Mouse (Mus musculus): ENCODE measurements around the gene Ap5s1. TPM values are rescaled to one million over a fixed set of nuclear protein-coding genes. Genes with fewer than 3 reads are reported as not detected.

Ap5s1 gene
- total and polyA plus RNA-seq, 3 experiments = 9.1 to 22.5 (median 9.9) TPM

DNA sequence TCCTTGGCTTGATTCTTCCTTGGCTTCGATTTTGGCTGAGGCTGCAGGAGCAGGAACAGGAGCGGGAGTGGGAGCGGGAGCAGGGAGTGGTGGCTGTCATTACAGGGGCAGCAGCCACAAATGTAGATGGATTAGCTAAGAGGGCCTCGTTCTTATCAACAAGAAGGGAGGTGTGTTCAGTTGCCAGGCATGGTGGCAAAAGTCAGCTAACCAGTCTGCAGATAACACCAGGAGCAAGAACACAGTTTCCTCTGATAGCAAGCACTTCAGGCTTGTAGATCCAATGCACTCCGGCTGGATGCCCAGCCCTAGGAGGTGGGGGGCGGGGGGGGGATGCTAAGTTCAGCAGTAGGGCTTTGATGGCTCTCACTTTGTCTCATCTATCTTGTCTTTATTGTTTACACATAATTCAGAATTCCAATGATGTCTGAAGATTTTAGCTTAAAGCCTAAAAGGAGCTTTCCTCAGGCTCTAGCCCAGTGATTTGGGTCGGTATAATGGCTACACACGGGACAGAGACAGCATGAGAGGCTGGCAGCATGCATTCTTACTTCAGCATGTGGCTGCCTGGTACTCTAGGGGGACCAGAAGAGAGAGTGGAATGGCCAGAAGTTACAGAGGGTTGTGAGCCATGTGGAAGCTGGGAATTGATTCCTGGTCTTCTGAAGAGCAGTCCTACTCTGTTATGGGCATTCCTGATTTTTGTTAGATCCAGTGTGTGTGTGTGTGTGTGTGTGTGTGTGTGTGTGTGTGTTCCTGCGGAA is 53.8 kb downstream of the Ap5s1 start:
- peaks cover 26% of the 10 kb centered on the region for H3K79me2 ChIP-seq (replicated peaks; ENCODE audit: control insufficient read depth, extremely low read depth, insufficient read depth, poor library complexity, severe bottlenecking)
- in situ Hi-C loops (cut with MboI; ENCODE audit: low pct_ligation_motif_present, low pct_unique_long_range_greater_than_20kb, low sequenced_read_pairs) = loop anchor here (25.0 kb wide), 1 partner anchor 252 kb away; no protein-coding TSS in a partner anchor
- TF ChIP-seq ZC3H11A (IDR thresholded peaks at IDR 0.05; ENCODE audit: low read depth, low read length) (no peak), TBP (conservative IDR thresholded peaks at IDR 0.05; ENCODE audit: low read depth, low read length) (no peak), MEF2A (IDR thresholded peaks at IDR 0.05; ENCODE audit: borderline replicate concordance, low read depth, low read length) (no peak), EP300 (IDR thresholded peaks at IDR 0.05; ENCODE audit: low read length) (no peak), CHD2 (IDR thresholded peaks at IDR 0.05; ENCODE audit: low read length) (no peak), ZMIZ1 (IDR thresholded peaks at IDR 0.05; ENCODE audit: low read depth, low read length) (no peak)
- no peak for DNase-seq (ENCODE audit: extremely low read depth)
- H3K4me2 ChIP-seq (ENCODE audit: insufficient read depth, low read depth, poor library complexity, severe bottlenecking) = no peak overlapping the region
- dilution Hi-C loops (cut with MboI; ENCODE audit: extremely low pct_ligation_motif_present, extremely low pct_unique_long_range_greater_than_20kb, low sequenced_read_pairs) = no loop called here
- no peak overlapping the region for H3K4me3 ChIP-seq (replicated peaks in 1 of 3; ENCODE audit: low read depth in 2 of 3, low read length in 2 of 3, poor library complexity in 1 of 3)
- H3K36me3 ChIP-seq (replicated peaks in 1 of 2; ENCODE audit: control insufficient read depth in 1 of 2, insufficient read depth in 1 of 2, low read length in 1 of 2) = peaks cover 0 to 7% of the 10 kb centered on the region in 2 experiments
- H3K9ac ChIP-seq (ENCODE audit: insufficient read depth, low read depth) = no peak overlapping the region
- peaks cover 6 to 24% of the 10 kb centered on the region in 2 experiments for H3K4me1 ChIP-seq (ENCODE audit: control insufficient read depth in 1 of 2, insufficient read depth in 2 of 2)
- H3K9me3 ChIP-seq (replicated peaks; ENCODE audit: low read length) = no peaks in the 10 kb centered on the region
- no peaks in the 10 kb centered on the region for H3K27me3 ChIP-seq (replicated peaks)
- H3K27ac ChIP-seq (ENCODE audit: insufficient read depth, low read depth) = no peak overlapping the region

DNA sequence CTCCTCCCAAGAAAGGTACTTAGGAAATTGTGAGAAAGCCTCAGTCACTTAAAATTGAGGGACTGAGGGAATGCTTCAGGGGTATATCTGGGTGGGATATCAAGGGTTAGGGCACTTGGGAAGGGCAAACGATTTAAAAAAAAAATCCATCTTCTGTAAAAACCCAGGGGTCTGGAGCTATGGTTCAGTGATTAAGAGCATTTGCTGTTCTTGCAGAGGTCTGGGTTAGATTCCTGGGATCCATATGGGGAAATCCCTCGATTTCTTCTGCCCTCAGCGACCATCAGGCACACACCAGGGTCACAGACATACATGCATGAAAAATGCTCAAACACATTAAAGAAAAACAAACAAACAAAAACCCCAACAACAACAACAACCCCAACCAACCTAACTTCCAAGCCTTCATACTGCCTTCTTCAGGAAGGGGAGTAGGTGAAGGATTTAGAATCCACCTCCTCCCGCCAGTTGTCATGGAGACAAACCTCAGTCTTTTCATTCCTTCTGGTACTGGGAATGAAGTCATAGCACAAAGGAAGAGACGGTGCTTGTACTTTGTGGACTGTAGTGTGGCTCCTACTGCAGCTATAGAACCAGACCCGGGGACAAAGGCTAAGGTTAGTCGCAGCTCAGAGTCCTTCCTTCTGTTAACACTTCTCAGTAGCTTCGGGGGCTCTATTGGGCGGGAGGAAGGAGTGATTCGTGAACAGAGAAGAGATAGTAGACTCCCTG is 54.8 kb downstream of the Ap5s1 start:
- peak overlapping the region; percentile 53 to 82 (median 67) for H3K4me3 ChIP-seq (replicated peaks in 1 of 3; ENCODE audit: low read depth in 2 of 3, low read length in 2 of 3, poor library complexity in 1 of 3)
- H3K4me1 ChIP-seq (ENCODE audit: control insufficient read depth in 1 of 2, insufficient read depth in 2 of 2) = peaks cover 6 to 25% of the 10 kb centered on the region in 2 experiments
- TF ChIP-seq NELFE (IDR thresholded peaks at IDR 0.05; ENCODE audit: low read depth, low read length) = no peak
- no peaks in the 10 kb centered on the region for H3K27me3 ChIP-seq (replicated peaks)
- H3K36me3 ChIP-seq (replicated peaks in 1 of 2; ENCODE audit: control insufficient read depth in 1 of 2, insufficient read depth in 1 of 2, low read length in 1 of 2) = peaks cover 0 to 10% of the 10 kb centered on the region in 2 experiments
- peak overlapping the region; percentile 62 for H3K4me2 ChIP-seq (ENCODE audit: insufficient read depth, low read depth, poor library complexity, severe bottlenecking)
- no peaks in the 10 kb centered on the region for H3K9me3 ChIP-seq (replicated peaks; ENCODE audit: low read length)
- H3K79me2 ChIP-seq (replicated peaks; ENCODE audit: control insufficient read depth, extremely low read depth, insufficient read depth, poor library complexity, severe bottlenecking) = peaks cover 26% of the 10 kb centered on the region
- H3K9ac ChIP-seq (ENCODE audit: insufficient read depth, low read depth) = peak overlapping the region; percentile 57; the same call in 1 of the 2 replicates
- no peak for DNase-seq (ENCODE audit: extremely low read depth)
- H3K27ac ChIP-seq (ENCODE audit: insufficient read depth, low read depth) = no peak overlapping the region
- dilution Hi-C loops (cut with MboI; ENCODE audit: extremely low pct_ligation_motif_present, extremely low pct_unique_long_range_greater_than_20kb, low sequenced_read_pairs) = no loop called here
- in situ Hi-C loops (cut with MboI; ENCODE audit: low pct_ligation_motif_present, low pct_unique_long_range_greater_than_20kb, low sequenced_read_pairs) = loop anchor here (25.0 kb wide), 1 partner anchor 251 kb away; no protein-coding TSS in a partner anchor

DNA sequence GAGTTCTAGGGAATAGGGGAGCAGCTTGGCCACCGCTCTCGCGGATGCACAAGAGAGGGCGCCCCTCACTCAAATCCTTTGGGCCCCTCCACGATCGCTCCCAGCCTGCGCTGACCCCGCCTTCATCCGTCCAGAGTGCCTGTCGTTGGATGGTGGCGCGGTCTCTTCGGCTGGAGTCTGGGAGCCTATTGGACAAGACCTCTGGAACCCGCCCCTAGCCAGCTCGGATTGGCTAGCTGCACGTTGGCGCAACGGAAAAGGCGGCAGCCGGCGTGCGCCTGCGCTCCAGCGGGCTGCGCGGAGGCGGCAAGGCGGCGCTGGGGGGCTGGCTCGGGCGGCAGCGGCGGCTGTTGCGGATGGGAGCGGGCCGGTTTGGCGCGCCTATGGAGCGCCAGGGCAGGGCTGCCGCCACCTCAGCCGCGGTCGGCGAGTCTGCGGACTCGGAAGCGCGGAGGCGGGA is 55.4 kb downstream of the Ap5s1 start, which contains the start of gene Pank2:
Gene Pank2, plus strand, starts transcription at position 283 of the 460 bp plus-strand sequence.
- DNase-seq (ENCODE audit: extremely low read depth) = peak; percentile 96
- peaks cover 31% of the 10 kb centered on the region for H3K79me2 ChIP-seq (replicated peaks; ENCODE audit: control insufficient read depth, extremely low read depth, insufficient read depth, poor library complexity, severe bottlenecking)
- in situ Hi-C loops (cut with MboI; ENCODE audit: low pct_ligation_motif_present, low pct_unique_long_range_greater_than_20kb, low sequenced_read_pairs) = loop anchor here (25.0 kb wide), 1 partner anchor 250 kb away; no protein-coding TSS in a partner anchor
- H3K9me3 ChIP-seq (replicated peaks; ENCODE audit: low read length) = no peaks in the 10 kb centered on the region
- dilution Hi-C loops (cut with MboI; ENCODE audit: extremely low pct_ligation_motif_present, extremely low pct_unique_long_range_greater_than_20kb, low sequenced_read_pairs) = no loop called here
- peak within 1 kb of the TSS; percentile 74 for H3K27ac ChIP-seq (ENCODE audit: insufficient read depth, low read depth)
- peak within 1 kb of the TSS; percentile 75 to 82 (median 76) for H3K4me3 ChIP-seq (replicated peaks in 1 of 3; ENCODE audit: low read depth in 2 of 3, low read length in 2 of 3, poor library complexity in 1 of 3)
- H3K4me2 ChIP-seq (ENCODE audit: insufficient read depth, low read depth, poor library complexity, severe bottlenecking) = peak within 1 kb of the TSS; percentile 79
- H3K4me1 ChIP-seq (ENCODE audit: control insufficient read depth in 1 of 2, insufficient read depth in 2 of 2) = peaks cover 6 to 27% of the 10 kb centered on the region in 2 experiments
- H3K27me3 ChIP-seq (replicated peaks) = no peaks in the 10 kb centered on the region
- H3K9ac ChIP-seq (ENCODE audit: insufficient read depth, low read depth) = peak within 1 kb of the TSS; percentile 96
- H3K36me3 ChIP-seq (replicated peaks in 1 of 2; ENCODE audit: control insufficient read depth in 1 of 2, insufficient read depth in 1 of 2, low read length in 1 of 2) = peaks cover 0 to 13% of the 10 kb centered on the region in 2 experiments
- TF ChIP-seq JUN (IDR thresholded peaks at IDR 0.05; ENCODE audit: insufficient read depth, low read depth, low read length) (no peak), CHD1 (IDR thresholded peaks at IDR 0.05; ENCODE audit: low read depth, low read length) (no peak; the same call in 1 of the 2 replicates), KAT2A (IDR thresholded peaks at IDR 0.05; ENCODE audit: insufficient replicate concordance, low read length) (0 out of 2 replicates have a peak, but pooled peaks have one; percentile 55), ZMIZ1 (IDR thresholded peaks at IDR 0.05; ENCODE audit: low read depth, low read length) (peak; percentile 92), RCOR1 (conservative IDR thresholded peaks at IDR 0.05; ENCODE audit: low read depth, low read length) (peak; percentile 47; the same call in 1 of the 2 replicates), ZC3H11A (IDR thresholded peaks at IDR 0.05; ENCODE audit: low read depth, low read length) (no peak), MAX (IDR thresholded peaks at IDR 0.05; ENCODE audit: low read length) (0 out of 2 replicates have a peak, but pooled peaks have one; percentile 22), UBTF (IDR thresholded peaks at IDR 0.05; ENCODE audit: low read depth, low read length) (no peak), NRF1 (IDR thresholded peaks at IDR 0.05; ENCODE audit: low read depth, low read length) (peak; percentile 98), ZKSCAN1 (IDR thresholded peaks at IDR 0.05; ENCODE audit: borderline replicate concordance, low read depth, low read length) (no peak), GABPA (IDR thresholded peaks at IDR 0.05; ENCODE audit: insufficient replicate concordance, low read depth, low read length) (no peak), NELFE (IDR thresholded peaks at IDR 0.05; ENCODE audit: low read depth, low read length) (peak; percentile 95), ZNF384 (IDR thresholded peaks at IDR 0.05; ENCODE audit: low read depth, low read length) (no peak), POLR2A (IDR thresholded peaks at IDR 0.05; ENCODE audit: low read depth, low read length) (peak; percentile 87), RAD21 (IDR thresholded peaks at IDR 0.05; ENCODE audit: low read depth, low read length) (peak; percentile 15), USF2 (conservative IDR thresholded peaks at IDR 0.05; ENCODE audit: low read depth, low read length) (no peak), MAFK (IDR thresholded peaks at IDR 0.05; ENCODE audit: insufficient replicate concordance, low read length) (no peak)

All from CH12.LX (cell line).